Mouse (Mus musculus) thymus, postnatal 0 days (tissue): ENCODE results near the gene Shroom1. TPM values are rescaled to one million over a fixed set of nuclear protein-coding genes. Genes with fewer than 3 reads are reported as not detected.

Source experiments
- DNase-seq: peaks from one replicate; pipeline ENCODE4 v3.0.0-alpha.2; 2015; ENCODE audit warnings: low spot score
- polyA plus RNA-seq: library from polyadenylated mRNA; unstranded; fragments of >200 nt; fragmentation: Nextera tagmentation; extraction: Ambion mirVana; gene quantifications from 2 replicates; pipeline ENCODE4 v1.2.1, GENCODE M21; 2015

Shroom1 gene
- polyA plus RNA-seq, 1 experiment from 2014 or later: 0.27 TPM

GRCm38 (mm10) chr11:53446183-53446582 is 10.8 kb upstream of the Shroom1 start:
- no peak for DNase-seq

GRCm38 (mm10) chr11:53447996-53448395 is 9.0 kb upstream of the Shroom1 start:
- no peak for DNase-seq

- DNase-seq: no peak
Observed at GRCm38 (mm10) chr11:53448529-53448928, 8.5 kb upstream of the Shroom1 start.

GRCm38 (mm10) chr11:53450070-53450705 is 6.8 kb upstream of the Shroom1 start:
- peak; percentile 51 for DNase-seq

GRCm38 (mm10) chr11:53451361-53451760 is 5.6 kb upstream of the Shroom1 start:
- DNase-seq: no peak

- DNase-seq: no peak
Observed at GRCm38 (mm10) chr11:53452396-53452795, 4.6 kb upstream of the Shroom1 start.

GRCm38 (mm10) chr11:53453031-53453430 is 4.0 kb upstream of the Shroom1 start:
- no peak for DNase-seq

GRCm38 (mm10) chr11:53457372-53457954 is 458 bp downstream of the Shroom1 start:
- no peak for DNase-seq

- DNase-seq: no peak
Observed at GRCm38 (mm10) chr11:53458996-53459395, 2.0 kb downstream of the Shroom1 start.

- no peak for DNase-seq
Observed at GRCm38 (mm10) chr11:53460192-53460591, 3.2 kb downstream of the Shroom1 start.

GRCm38 (mm10) chr11:53461727-53462126 is 4.7 kb downstream of the Shroom1 start:
- DNase-seq: no peak

- no peak for DNase-seq
Observed at GRCm38 (mm10) chr11:53463551-53464424, 6.8 kb downstream of the Shroom1 start.

GRCm38 (mm10) chr11:53466231-53466971 is 9.4 kb downstream of the Shroom1 start:
- DNase-seq: peak; percentile 70

- no peak for DNase-seq
Observed at GRCm38 (mm10) chr11:53469294-53469967, 12.4 kb downstream of the Shroom1 start.

GRCm38 (mm10) chr11:53469968-53470695 is 13.1 kb downstream of the Shroom1 start, which contains the start of gene Gm9837:
TSS of gene Gm9837 (minus strand) at chr11:53470479.
- peak; percentile 88 for DNase-seq

- no peak for DNase-seq
Observed at GRCm38 (mm10) chr11:53472709-53473108, 15.7 kb downstream of the Shroom1 start.

- no peak for DNase-seq
Observed at GRCm38 (mm10) chr11:53475620-53476019, 18.6 kb downstream of the Shroom1 start.

- DNase-seq: no peak
Observed at GRCm38 (mm10) chr11:53477833-53478232, 20.8 kb downstream of the Shroom1 start.

- no peak for DNase-seq
Observed at GRCm38 (mm10) chr11:53478383-53479170, 21.6 kb downstream of the Shroom1 start.
